Mouse (Mus musculus): ENCODE results near the gene Yju2. TPM values are rescaled to one million over a fixed set of nuclear protein-coding genes. Genes with fewer than 3 reads are reported as not detected.
A peak's percentile ranks its signal among the peaks of the same experiment; 100 is the strongest.

Yju2 gene
- polyA plus RNA-seq, 1 experiment from 2014 or later: 18.9 TPM

GRCm38 (mm10) chr17:56005415-56006061 is 46.6 kb downstream of the Yju2 start, which contains the start of the genes Stap2 and Mpnd:
TSS of gene Stap2 (minus strand) at chr17:56005584.
TSS of gene Mpnd (plus strand) at chr17:56005711.
- ATAC-seq (replicated peaks; ENCODE audit: insufficient number of reproducible peaks, low FRiP score, low TSS enrichment, low read depth): no peak
- 38% methylated on average over 13 of the region's 13 CpGs for WGBS

GRCm38 (mm10) chr17:56006956-56007355 is 48.1 kb downstream of the Yju2 start:
- no peak overlapping the region for H3K27ac ChIP-seq (replicated peaks; ENCODE audit: low read depth, low read length)
- H3K4me3 ChIP-seq (ENCODE audit: low read depth, low read length): no peak overlapping the region
- H3K36me3 ChIP-seq (replicated peaks; ENCODE audit: control insufficient read depth, insufficient read depth, low read depth, low read length): no peaks in the 10 kb centered on the region
- no peaks in the 10 kb centered on the region for H3K27me3 ChIP-seq (ENCODE audit: control insufficient read depth, insufficient read depth, low read length)
- H3K9me3 ChIP-seq (replicated peaks; ENCODE audit: control insufficient read depth, low read length): no peaks in the 10 kb centered on the region
- ATAC-seq (replicated peaks; ENCODE audit: insufficient number of reproducible peaks, low FRiP score, low TSS enrichment, low read depth) (no peak), DNase-seq (ENCODE audit: low spot score) (no peak)
- 47% methylated on average over 10 of the region's 10 CpGs for whole genome bisulfite sequencing
- H3K9ac ChIP-seq (replicated peaks; ENCODE audit: low read length): no peak overlapping the region
- no peak overlapping the region for H3K4me2 ChIP-seq (ENCODE audit: low read depth, low read length)
- H3K4me1 ChIP-seq (ENCODE audit: control insufficient read depth, insufficient read depth, low read length): peaks cover 3% of the 10 kb centered on the region

More at GRCm38 (mm10) chr17:56005415-56006061, 46.6 kb downstream of the Yju2 start, which contains the start of the genes Stap2 and Mpnd:
- Histone ChIP-seq H3K4me2 (ENCODE audit: low read depth, low read length) (no peak within 1 kb of the TSS), H3K4me3 (ENCODE audit: low read depth, low read length) (no peak within 1 kb of the TSS), H3K27ac (replicated peaks; ENCODE audit: low read depth, low read length) (no peak within 1 kb of the TSS), H3K27me3 (ENCODE audit: control insufficient read depth, insufficient read depth, low read length) (no peaks in the 10 kb centered on the region; the same call in 1 of the 2 replicates), H3K36me3 (replicated peaks; ENCODE audit: control insufficient read depth, insufficient read depth, low read depth, low read length) (no peaks in the 10 kb centered on the region), H3K4me1 (ENCODE audit: control insufficient read depth, insufficient read depth, low read length) (no peaks in the 10 kb centered on the region; the same call in 1 of the 2 replicates), H3K9ac (replicated peaks; ENCODE audit: low read length) (no peak within 1 kb of the TSS), H3K9me3 (replicated peaks; ENCODE audit: control insufficient read depth, low read length) (no peaks in the 10 kb centered on the region)
- peak; percentile 93 for DNase-seq (ENCODE audit: low spot score)

- H3K9ac ChIP-seq (replicated peaks; ENCODE audit: low read length): peak overlapping the region; percentile 19
- peak overlapping the region; percentile 14 for H3K27ac ChIP-seq (replicated peaks; ENCODE audit: low read depth, low read length)
- H3K4me3 ChIP-seq (ENCODE audit: low read depth, low read length): peak overlapping the region; percentile 81
- H3K36me3 ChIP-seq (replicated peaks; ENCODE audit: control insufficient read depth, insufficient read depth, low read depth, low read length): no peaks in the 10 kb centered on the region
- ATAC-seq (replicated peaks; ENCODE audit: insufficient number of reproducible peaks, low FRiP score, low TSS enrichment, low read depth) (no peak), DNase-seq (ENCODE audit: low spot score) (peak; percentile 44)
- no peaks in the 10 kb centered on the region for H3K9me3 ChIP-seq (replicated peaks; ENCODE audit: control insufficient read depth, low read length)
- peak overlapping the region; percentile 10 for H3K4me2 ChIP-seq (ENCODE audit: low read depth, low read length)
- no peaks in the 10 kb centered on the region for H3K27me3 ChIP-seq (ENCODE audit: control insufficient read depth, insufficient read depth, low read length)
- H3K4me1 ChIP-seq (ENCODE audit: control insufficient read depth, insufficient read depth, low read length): peaks cover 3% of the 10 kb centered on the region
- 30% methylated on average over 13 of the region's 14 CpGs for WGBS
Observed at GRCm38 (mm10) chr17:56007444-56008355, 48.8 kb downstream of the Yju2 start.

- Histone ChIP-seq H3K4me1 (ENCODE audit: control insufficient read depth, insufficient read depth, low read length) (peaks cover 3% of the 10 kb centered on the region), H3K36me3 (replicated peaks; ENCODE audit: control insufficient read depth, insufficient read depth, low read depth, low read length) (peaks cover 4% of the 10 kb centered on the region; the same call in 1 of the 2 replicates), H3K9ac (replicated peaks; ENCODE audit: low read length) (peak overlapping the region; percentile 85), H3K4me3 (ENCODE audit: low read depth, low read length) (peak overlapping the region; percentile 81), H3K27me3 (ENCODE audit: control insufficient read depth, insufficient read depth, low read length) (no peaks in the 10 kb centered on the region), H3K4me2 (ENCODE audit: low read depth, low read length) (peak overlapping the region; percentile 97), H3K27ac (replicated peaks; ENCODE audit: low read depth, low read length) (peak overlapping the region; percentile 81), H3K9me3 (replicated peaks; ENCODE audit: control insufficient read depth, low read length) (no peaks in the 10 kb centered on the region)
- DNase-seq (ENCODE audit: low spot score) (peak; percentile 99), ATAC-seq (replicated peaks; ENCODE audit: insufficient number of reproducible peaks, low FRiP score, low TSS enrichment, low read depth) (peak; percentile 90)
- under 1% methylated on average over 21 of the region's 21 CpGs for WGBS
Observed at GRCm38 (mm10) chr17:56008356-56009087, 49.6 kb downstream of the Yju2 start.

- Histone ChIP-seq H3K9ac (replicated peaks; ENCODE audit: low read length) (peak overlapping the region; percentile 85), H3K36me3 (replicated peaks; ENCODE audit: control insufficient read depth, insufficient read depth, low read depth, low read length) (peaks cover 4% of the 10 kb centered on the region; the same call in 1 of the 2 replicates), H3K27ac (replicated peaks; ENCODE audit: low read depth, low read length) (peak overlapping the region; percentile 81), H3K4me1 (ENCODE audit: control insufficient read depth, insufficient read depth, low read length) (peaks cover 3% of the 10 kb centered on the region), H3K27me3 (ENCODE audit: control insufficient read depth, insufficient read depth, low read length) (no peaks in the 10 kb centered on the region), H3K9me3 (replicated peaks; ENCODE audit: control insufficient read depth, low read length) (no peaks in the 10 kb centered on the region), H3K4me3 (ENCODE audit: low read depth, low read length) (peak overlapping the region; percentile 81), H3K4me2 (ENCODE audit: low read depth, low read length) (peak overlapping the region; percentile 97)
- peak; percentile 94 for DNase-seq (ENCODE audit: low spot score)
- peak; percentile 89 for ATAC-seq (replicated peaks; ENCODE audit: insufficient number of reproducible peaks, low FRiP score, low TSS enrichment, low read depth)
- under 1% methylated on average over 59 of the region's 62 CpGs for WGBS
Observed at GRCm38 (mm10) chr17:56009088-56009961, 50.4 kb downstream of the Yju2 start.

- no peak for ATAC-seq (replicated peaks; ENCODE audit: insufficient number of reproducible peaks, low FRiP score, low TSS enrichment, low read depth)
- Histone ChIP-seq H3K4me1 (ENCODE audit: control insufficient read depth, insufficient read depth, low read length) (peaks cover 3% of the 10 kb centered on the region), H3K36me3 (replicated peaks; ENCODE audit: control insufficient read depth, insufficient read depth, low read depth, low read length) (peaks cover 4% of the 10 kb centered on the region; the same call in 1 of the 2 replicates), H3K27ac (replicated peaks; ENCODE audit: low read depth, low read length) (no peak overlapping the region), H3K4me3 (ENCODE audit: low read depth, low read length) (peak overlapping the region; percentile 81), H3K9ac (replicated peaks; ENCODE audit: low read length) (peak overlapping the region; percentile 85), H3K9me3 (replicated peaks; ENCODE audit: control insufficient read depth, low read length) (no peaks in the 10 kb centered on the region), H3K27me3 (ENCODE audit: control insufficient read depth, insufficient read depth, low read length) (no peaks in the 10 kb centered on the region), H3K4me2 (ENCODE audit: low read depth, low read length) (peak overlapping the region; percentile 97)
- 35% methylated on average over 2 of the region's 2 CpGs for WGBS
- DNase-seq (ENCODE audit: low spot score): no peak
Observed at GRCm38 (mm10) chr17:56009962-56010240, 51.0 kb downstream of the Yju2 start.

GRCm38 (mm10) chr17:56010255-56010654 is 51.4 kb downstream of the Yju2 start:
- H3K9ac ChIP-seq (replicated peaks; ENCODE audit: low read length): peak overlapping the region; percentile 85; the same call in 1 of the 2 replicates
- DNase-seq (ENCODE audit: low spot score) (no peak), ATAC-seq (replicated peaks; ENCODE audit: insufficient number of reproducible peaks, low FRiP score, low TSS enrichment, low read depth) (no peak)
- no peak overlapping the region for H3K27ac ChIP-seq (replicated peaks; ENCODE audit: low read depth, low read length)
- H3K4me2 ChIP-seq (ENCODE audit: low read depth, low read length): peak overlapping the region; percentile 97
- no peaks in the 10 kb centered on the region for H3K9me3 ChIP-seq (replicated peaks; ENCODE audit: control insufficient read depth, low read length)
- H3K4me1 ChIP-seq (ENCODE audit: control insufficient read depth, insufficient read depth, low read length): peaks cover 3% of the 10 kb centered on the region
- 65% methylated on average over 14 of the region's 14 CpGs for WGBS
- peaks cover 4% of the 10 kb centered on the region for H3K36me3 ChIP-seq (replicated peaks; ENCODE audit: control insufficient read depth, insufficient read depth, low read depth, low read length)
- no peaks in the 10 kb centered on the region for H3K27me3 ChIP-seq (ENCODE audit: control insufficient read depth, insufficient read depth, low read length)
- H3K4me3 ChIP-seq (ENCODE audit: low read depth, low read length): peak overlapping the region; percentile 81; the same call in 1 of the 2 replicates
